Mouse (Mus musculus): ENCODE results near the gene Lmtk3. TPM values are rescaled to one million over a fixed set of nuclear protein-coding genes. Genes with fewer than 3 reads are reported as not detected.

The Lmtk3 gene
- polyA plus RNA-seq, 1 experiment: 0.11 TPM

DNA sequence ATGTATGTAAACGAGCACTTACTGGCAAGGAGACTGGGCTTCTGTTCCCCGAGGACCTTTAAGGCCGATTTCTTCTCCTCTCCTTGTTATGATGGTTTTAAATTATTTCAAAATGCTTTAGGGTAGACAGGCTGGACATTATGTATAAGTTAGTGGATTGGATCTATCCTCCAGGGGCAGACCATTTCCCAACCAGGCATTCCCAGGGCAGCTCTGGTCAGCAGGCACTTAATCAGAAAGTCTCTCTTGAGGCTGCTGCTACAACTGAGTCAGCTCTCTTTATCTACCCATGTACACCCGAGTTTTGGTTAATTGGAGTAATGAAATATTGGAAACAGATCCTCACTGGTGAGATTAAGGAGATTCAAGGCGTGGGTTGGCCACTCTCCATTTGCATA, 47.6 kb downstream of the Lmtk3 start:
- peak overlapping the region; percentile 36 for H3ac ChIP-seq (ENCODE audit: control insufficient read depth, insufficient read length)
- peak overlapping the region; percentile 72 for H3K4me2 ChIP-seq (ENCODE audit: low read depth)
- H3K79me2 ChIP-seq (ENCODE audit: control insufficient read depth, insufficient read depth): peaks cover 14% of the 10 kb centered on the region
- peaks cover 24% of the 10 kb centered on the region for H3K27me3 ChIP-seq (ENCODE audit: control insufficient read depth, insufficient read depth, insufficient read length)
- H3K36me3 ChIP-seq (ENCODE audit: control insufficient read depth, insufficient read depth): peaks cover 4% of the 10 kb centered on the region
- no peak for TF ChIP-seq CEBPB (IDR thresholded peaks at IDR 0.05; ENCODE audit: insufficient read depth, poor library complexity, severe bottlenecking)
- TF ChIP-seq MYOG (IDR thresholded peaks at IDR 0.05; ENCODE audit: control insufficient read depth in 1 of 3, insufficient read depth in 1 of 3, insufficient read length in 2 of 3, low read depth in 2 of 3): no peak
- no peak for TF ChIP-seq USF1 (IDR thresholded peaks at IDR 0.05; ENCODE audit: low read depth)
- no peak for TF ChIP-seq E2F4 (IDR thresholded peaks at IDR 0.05; ENCODE audit: insufficient read depth)
- no peak for TF ChIP-seq MYOD1 (IDR thresholded peaks at IDR 0.05; ENCODE audit: control insufficient read depth in 1 of 3, insufficient read length in 2 of 3, low read depth in 2 of 3)
- no peak for TF ChIP-seq POLR2AphosphoS2 (IDR thresholded peaks at IDR 0.05; ENCODE audit: insufficient read length, low read depth)
- TF ChIP-seq SRF (IDR thresholded peaks at IDR 0.05; ENCODE audit: control insufficient read depth, insufficient read length, low read depth): no peak
- TF ChIP-seq POLR2A (IDR thresholded peaks at IDR 0.05; ENCODE audit: insufficient read length, low read depth): no peak
- no peak for TF ChIP-seq MAX (IDR thresholded peaks at IDR 0.05; ENCODE audit: low read depth)
- no peak for TF ChIP-seq TCF3 (IDR thresholded peaks at IDR 0.05; ENCODE audit: insufficient read length, low read depth)
- no peak for TF ChIP-seq REST (IDR thresholded peaks at IDR 0.05; ENCODE audit: insufficient read depth, insufficient read length)
- TF ChIP-seq TCF12 (IDR thresholded peaks at IDR 0.05; ENCODE audit: insufficient read depth, poor library complexity, severe bottlenecking): no peak
- H3K4me3 ChIP-seq: peak overlapping the region; percentile 92

DNA sequence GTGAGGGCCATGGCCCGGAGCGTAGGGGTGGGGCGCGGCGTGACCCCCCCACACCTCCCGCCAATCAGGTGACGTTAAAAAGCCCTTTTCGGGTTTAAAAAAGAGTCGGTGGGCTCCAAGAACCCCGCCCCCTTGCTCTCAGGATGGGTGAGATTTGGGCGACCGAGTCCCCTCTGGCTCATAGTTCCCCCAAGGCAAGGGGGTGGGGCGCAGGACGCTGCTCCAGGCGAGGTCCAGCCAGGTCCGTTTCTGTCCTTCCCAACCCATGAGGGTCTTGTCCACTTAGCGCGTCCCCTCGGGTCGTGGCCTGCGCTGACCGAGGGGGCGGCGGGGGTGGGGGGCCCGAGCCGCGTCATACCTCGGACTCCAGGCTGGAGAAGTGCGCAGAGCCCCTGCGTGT, 48.9 kb downstream of the Lmtk3 start:
- Histone ChIP-seq H3K27me3 (ENCODE audit: control insufficient read depth, insufficient read depth, insufficient read length) (peaks cover 24% of the 10 kb centered on the region), H3K4me3 (no peak overlapping the region), H3K4me2 (ENCODE audit: low read depth) (no peak overlapping the region), H3ac (ENCODE audit: control insufficient read depth, insufficient read length) (no peak overlapping the region), H3K36me3 (ENCODE audit: control insufficient read depth, insufficient read depth) (peaks cover 1% of the 10 kb centered on the region), H3K79me2 (ENCODE audit: control insufficient read depth, insufficient read depth) (peaks cover 14% of the 10 kb centered on the region)
- TF ChIP-seq USF1 (IDR thresholded peaks at IDR 0.05; ENCODE audit: low read depth) (no peak), MAX (IDR thresholded peaks at IDR 0.05; ENCODE audit: low read depth) (no peak), TCF3 (IDR thresholded peaks at IDR 0.05; ENCODE audit: insufficient read length, low read depth) (no peak), POLR2A (IDR thresholded peaks at IDR 0.05; ENCODE audit: insufficient read length, low read depth) (no peak), POLR2AphosphoS2 (IDR thresholded peaks at IDR 0.05; ENCODE audit: insufficient read length, low read depth) (no peak), MYOG (IDR thresholded peaks at IDR 0.05; ENCODE audit: control insufficient read depth in 1 of 3, insufficient read depth in 1 of 3, insufficient read length in 2 of 3, low read depth in 2 of 3) (no peak), TCF12 (IDR thresholded peaks at IDR 0.05; ENCODE audit: insufficient read depth, poor library complexity, severe bottlenecking) (no peak), SRF (IDR thresholded peaks at IDR 0.05; ENCODE audit: control insufficient read depth, insufficient read length, low read depth) (no peak), MYOD1 (IDR thresholded peaks at IDR 0.05; ENCODE audit: control insufficient read depth in 1 of 3, insufficient read length in 2 of 3, low read depth in 2 of 3) (no peak), REST (IDR thresholded peaks at IDR 0.05; ENCODE audit: insufficient read depth, insufficient read length) (no peak), CEBPB (IDR thresholded peaks at IDR 0.05; ENCODE audit: insufficient read depth, poor library complexity, severe bottlenecking) (no peak), E2F4 (IDR thresholded peaks at IDR 0.05; ENCODE audit: insufficient read depth) (no peak)

DNA sequence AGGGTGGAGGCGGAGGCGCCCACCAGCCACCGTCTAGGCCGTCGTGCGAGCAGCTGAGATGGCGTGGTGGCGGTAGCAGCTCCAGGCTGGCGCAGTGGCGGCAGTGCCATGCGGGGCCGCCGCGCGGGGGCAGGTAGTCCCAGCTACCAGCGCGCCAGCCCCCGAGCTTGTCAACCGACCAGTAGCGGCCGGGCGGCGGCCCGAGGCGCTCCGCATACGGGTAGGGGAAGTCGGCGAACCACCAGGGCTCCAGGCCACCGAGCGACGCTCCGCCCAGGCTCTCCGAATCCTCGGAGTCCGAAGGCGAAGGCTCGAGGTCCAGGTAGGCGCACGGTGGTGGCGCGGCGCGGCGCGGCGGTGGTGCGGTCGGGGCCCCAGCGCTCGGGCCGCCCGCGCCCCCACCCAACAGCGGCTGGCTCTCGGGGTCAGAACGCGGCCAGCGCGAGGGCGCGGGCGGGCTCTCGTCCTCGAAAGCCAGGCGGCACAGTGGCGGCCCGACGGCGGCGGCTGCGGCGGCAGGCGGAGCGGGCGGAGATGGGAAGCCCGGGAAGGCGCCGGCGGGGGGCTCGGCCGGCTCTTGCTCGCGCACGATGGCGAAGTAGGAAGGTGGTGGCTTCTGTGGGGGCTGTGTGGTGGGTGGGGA, 49.7 kb downstream of the Lmtk3 start:
- TF ChIP-seq SRF (IDR thresholded peaks at IDR 0.05; ENCODE audit: control insufficient read depth, insufficient read length, low read depth): no peak
- no peak for TF ChIP-seq POLR2A (IDR thresholded peaks at IDR 0.05; ENCODE audit: insufficient read length, low read depth)
- TF ChIP-seq REST (IDR thresholded peaks at IDR 0.05; ENCODE audit: insufficient read depth, insufficient read length): no peak
- no peak for TF ChIP-seq MAX (IDR thresholded peaks at IDR 0.05; ENCODE audit: low read depth)
- TF ChIP-seq MYOD1 (IDR thresholded peaks at IDR 0.05; ENCODE audit: control insufficient read depth in 1 of 3, insufficient read length in 2 of 3, low read depth in 2 of 3): no peak
- no peak for TF ChIP-seq CEBPB (IDR thresholded peaks at IDR 0.05; ENCODE audit: insufficient read depth, poor library complexity, severe bottlenecking)
- TF ChIP-seq USF1 (IDR thresholded peaks at IDR 0.05; ENCODE audit: low read depth): no peak
- TF ChIP-seq TCF12 (IDR thresholded peaks at IDR 0.05; ENCODE audit: insufficient read depth, poor library complexity, severe bottlenecking): no peak
- TF ChIP-seq E2F4 (IDR thresholded peaks at IDR 0.05; ENCODE audit: insufficient read depth): no peak
- no peak for TF ChIP-seq MYOG (IDR thresholded peaks at IDR 0.05; ENCODE audit: control insufficient read depth in 1 of 3, insufficient read depth in 1 of 3, insufficient read length in 2 of 3, low read depth in 2 of 3)
- TF ChIP-seq TCF3 (IDR thresholded peaks at IDR 0.05; ENCODE audit: insufficient read length, low read depth): no peak
- no peak for TF ChIP-seq POLR2AphosphoS2 (IDR thresholded peaks at IDR 0.05; ENCODE audit: insufficient read length, low read depth)
- H3K27me3 ChIP-seq (ENCODE audit: control insufficient read depth, insufficient read depth, insufficient read length): peaks cover 24% of the 10 kb centered on the region
- H3K4me2 ChIP-seq (ENCODE audit: low read depth): no peak overlapping the region
- H3K36me3 ChIP-seq (ENCODE audit: control insufficient read depth, insufficient read depth): no peaks in the 10 kb centered on the region
- peaks cover 14% of the 10 kb centered on the region for H3K79me2 ChIP-seq (ENCODE audit: control insufficient read depth, insufficient read depth)
- H3ac ChIP-seq (ENCODE audit: control insufficient read depth, insufficient read length): no peak overlapping the region
- H3K4me3 ChIP-seq: no peak overlapping the region

DNA sequence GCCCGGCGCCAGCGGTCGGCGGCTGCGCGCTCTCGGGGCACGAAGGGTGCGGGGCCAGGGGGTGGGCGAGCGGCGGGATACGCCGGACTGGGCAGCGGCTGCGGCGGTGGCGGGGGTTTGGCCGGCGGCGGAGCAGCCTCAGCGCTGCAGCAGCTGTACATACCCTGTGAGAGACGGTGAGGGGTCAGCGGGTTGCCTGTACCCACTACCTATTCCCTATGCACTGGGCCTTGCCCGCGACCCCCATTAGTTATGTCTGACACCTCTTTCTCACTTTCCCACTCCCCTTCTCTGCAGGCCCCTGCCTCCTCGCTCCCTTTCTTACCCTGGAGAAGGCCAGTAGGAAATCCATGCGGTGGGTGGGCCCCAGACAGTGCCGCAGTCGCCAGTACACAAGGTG, 50.4 kb downstream of the Lmtk3 start:
- no peak overlapping the region for H3K4me3 ChIP-seq
- H3ac ChIP-seq (ENCODE audit: control insufficient read depth, insufficient read length): no peak overlapping the region
- TF ChIP-seq SRF (IDR thresholded peaks at IDR 0.05; ENCODE audit: control insufficient read depth, insufficient read length, low read depth) (no peak), MYOD1 (IDR thresholded peaks at IDR 0.05; ENCODE audit: control insufficient read depth in 1 of 3, insufficient read length in 2 of 3, low read depth in 2 of 3) (no peak)
- no peaks in the 10 kb centered on the region for H3K36me3 ChIP-seq (ENCODE audit: control insufficient read depth, insufficient read depth)
- no peak overlapping the region for H3K4me2 ChIP-seq (ENCODE audit: low read depth)
- H3K79me2 ChIP-seq (ENCODE audit: control insufficient read depth, insufficient read depth): peaks cover 14% of the 10 kb centered on the region
- H3K27me3 ChIP-seq (ENCODE audit: control insufficient read depth, insufficient read depth, insufficient read length): peaks cover 24% of the 10 kb centered on the region

Measured in myocyte (in vitro differentiated cells).